Mouse (Mus musculus) T-helper 1 cell (primary cell): ENCODE measurements around the gene Pla2g5.

ENCODE experiments used
- in situ Hi-C: fragments of 300-600 bp; cut with MboI, MseI; formaldehyde crosslinking; loops from one replicate; pipeline ENCODE4 v1.15.1; 2025; ENCODE audit warnings: high pct_unique_total_duplicates

The Pla2g5 gene

GRCm38 (mm10) chr4:138800134-138800744, 63.0 kb downstream of the Pla2g5 start:
- in situ Hi-C loops, result loop anchor here (10.0 kb wide), 1 partner anchor 1165 kb away; the partner anchor contains the start of gene Klhdc7a

GRCm38 (mm10) chr4:138797217-138797570, 66.1 kb downstream of the Pla2g5 start:
- in situ Hi-C loops, result no loop called here

GRCm38 (mm10) chr4:138796513-138797216, 66.6 kb downstream of the Pla2g5 start:
- in situ Hi-C loops, result no loop called here

GRCm38 (mm10) chr4:138794344-138794743, 68.9 kb downstream of the Pla2g5 start:
- in situ Hi-C loops, result no loop called here

GRCm38 (mm10) chr4:138793276-138793675, 70.0 kb downstream of the Pla2g5 start:
- in situ Hi-C loops, result no loop called here

- in situ Hi-C loops, result no loop called here
Observed at GRCm38 (mm10) chr4:138792599-138792998, 70.7 kb downstream of the Pla2g5 start.

- in situ Hi-C loops, result no loop called here
Observed at GRCm38 (mm10) chr4:138791452-138791851, 71.8 kb downstream of the Pla2g5 start.

GRCm38 (mm10) chr4:138788381-138788780, 74.9 kb downstream of the Pla2g5 start:
- in situ Hi-C loops, result no loop called here

GRCm38 (mm10) chr4:138786141-138786540, 77.1 kb downstream of the Pla2g5 start:
- in situ Hi-C loops, result no loop called here

GRCm38 (mm10) chr4:138785721-138786120, 77.6 kb downstream of the Pla2g5 start:
- in situ Hi-C loops, result no loop called here

- in situ Hi-C loops, result no loop called here
Observed at GRCm38 (mm10) chr4:138782098-138782497, 81.2 kb downstream of the Pla2g5 start.

- in situ Hi-C loops, result no loop called here
Observed at GRCm38 (mm10) chr4:138780300-138780699, 83.0 kb downstream of the Pla2g5 start.

- in situ Hi-C loops, result no loop called here
Observed at GRCm38 (mm10) chr4:138777417-138778407, 85.6 kb downstream of the Pla2g5 start.

- in situ Hi-C loops, result no loop called here
Observed at GRCm38 (mm10) chr4:138775435-138775834, 87.8 kb downstream of the Pla2g5 start, which contains the start of gene Pla2g2d. Pla2g2d (plus strand) TSS chr4:138775735.

- in situ Hi-C loops, result no loop called here
Observed at GRCm38 (mm10) chr4:138772386-138772785, 90.9 kb downstream of the Pla2g5 start.

- in situ Hi-C loops, result no loop called here
Observed at GRCm38 (mm10) chr4:138771970-138772369, 91.3 kb downstream of the Pla2g5 start.

- in situ Hi-C loops, result no loop called here
Observed at GRCm38 (mm10) chr4:138762266-138762665, 101.0 kb downstream of the Pla2g5 start.

- in situ Hi-C loops, result no loop called here
Observed at GRCm38 (mm10) chr4:138757416-138757815, 105.9 kb downstream of the Pla2g5 start, which contains the start of gene Pla2g2f. Pla2g2f (minus strand) TSS chr4:138757626.

GRCm38 (mm10) chr4:138755983-138756382, 107.3 kb downstream of the Pla2g5 start:
- in situ Hi-C loops, result no loop called here

GRCm38 (mm10) chr4:138755439-138755838, 107.8 kb downstream of the Pla2g5 start:
- in situ Hi-C loops, result no loop called here

GRCm38 (mm10) chr4:138754432-138754831, 108.8 kb downstream of the Pla2g5 start:
- in situ Hi-C loops, result no loop called here

- in situ Hi-C loops, result no loop called here
Observed at GRCm38 (mm10) chr4:138753608-138754007, 109.7 kb downstream of the Pla2g5 start.
